Mouse (Mus musculus) right cerebral cortex, postnatal 36 days (tissue): ENCODE data around the gene Zfp341.

Experiments used
- DNase-seq, 2 experiments: peaks; one replicate each; pipeline ENCODE4 v3.0.0; 2022; ENCODE audit warnings: low spot score in 2 of 2, mixed read lengths in 1 of 2

Gene Zfp341

DNA sequence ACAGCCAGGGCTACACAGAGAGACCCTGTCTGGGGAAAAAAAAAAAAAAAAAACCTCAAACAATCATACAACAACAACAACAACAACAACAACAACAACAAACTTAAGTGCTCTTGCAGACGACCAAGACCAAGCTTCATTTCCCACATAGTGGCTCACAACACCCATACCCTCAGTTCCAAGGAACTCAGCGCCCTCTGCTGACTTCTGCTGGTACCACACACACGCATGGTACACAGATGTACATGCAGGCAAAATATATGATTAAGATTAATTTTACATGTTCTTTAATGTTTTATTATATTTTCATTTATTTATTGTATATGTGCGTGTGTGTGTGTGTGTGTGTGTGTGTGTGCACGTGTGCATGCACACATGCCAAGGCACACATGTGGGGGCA is 26.7 kb upstream of the Zfp341 start:
- DNase-seq: no peak

DNA sequence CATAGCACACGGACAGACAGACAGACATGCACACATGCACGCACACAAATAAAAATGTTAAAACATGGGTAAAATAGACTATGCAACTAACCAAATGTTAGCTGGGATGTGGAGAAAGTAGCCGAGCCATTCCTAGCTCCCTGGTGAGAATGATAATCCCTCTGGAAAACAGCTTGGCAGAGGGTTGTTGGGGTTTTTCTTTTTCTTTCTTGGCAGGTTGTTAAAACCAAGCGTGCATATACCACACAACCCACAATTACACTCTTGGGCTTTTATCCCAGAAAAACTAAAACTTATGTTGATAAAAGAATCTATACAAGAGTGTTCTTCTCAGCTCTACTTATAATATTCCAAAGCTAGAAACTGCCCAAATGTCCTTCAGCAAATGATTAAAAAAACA is 24.0 kb upstream of the Zfp341 start:
- no peak for DNase-seq

DNA sequence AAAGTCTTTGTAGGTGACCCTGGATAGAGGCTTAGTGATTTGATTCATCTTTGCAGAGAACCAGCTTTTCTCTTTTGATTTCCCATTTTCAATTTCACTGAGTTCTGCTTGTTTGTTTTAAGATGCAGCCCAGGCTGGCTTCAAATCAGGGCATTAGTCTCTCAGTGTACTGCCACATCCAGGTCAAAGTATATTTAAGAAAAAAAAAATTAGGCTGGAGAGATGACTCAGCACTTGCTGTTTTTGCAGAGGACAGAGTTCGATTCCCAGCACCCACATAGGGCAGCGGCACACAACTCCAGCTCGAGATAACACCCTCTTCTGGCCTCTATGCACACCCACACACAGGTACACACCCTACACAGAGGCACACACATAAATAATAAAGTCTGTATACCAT is 21.9 kb upstream of the Zfp341 start:
- no peak for DNase-seq

DNA sequence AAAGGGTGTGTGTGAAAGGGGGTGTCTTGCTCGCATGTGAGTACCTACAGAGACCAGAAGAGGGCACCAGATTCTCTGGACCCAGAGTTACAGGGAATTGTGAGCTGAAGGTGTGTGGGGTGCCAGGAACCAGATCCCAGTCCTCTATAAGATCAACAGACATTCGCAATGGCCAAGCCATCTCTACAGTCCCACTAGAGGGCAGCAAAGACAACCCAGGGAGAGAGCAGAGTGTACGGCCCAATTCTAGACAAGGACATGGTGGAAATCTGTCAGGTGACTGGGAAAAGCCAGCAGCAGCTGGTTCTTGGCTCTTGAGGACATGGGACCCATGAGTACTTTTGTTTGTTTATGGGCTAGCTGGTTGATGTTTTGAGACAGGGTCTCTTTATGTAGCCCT is 20.1 kb upstream of the Zfp341 start:
- no peak for DNase-seq

DNA sequence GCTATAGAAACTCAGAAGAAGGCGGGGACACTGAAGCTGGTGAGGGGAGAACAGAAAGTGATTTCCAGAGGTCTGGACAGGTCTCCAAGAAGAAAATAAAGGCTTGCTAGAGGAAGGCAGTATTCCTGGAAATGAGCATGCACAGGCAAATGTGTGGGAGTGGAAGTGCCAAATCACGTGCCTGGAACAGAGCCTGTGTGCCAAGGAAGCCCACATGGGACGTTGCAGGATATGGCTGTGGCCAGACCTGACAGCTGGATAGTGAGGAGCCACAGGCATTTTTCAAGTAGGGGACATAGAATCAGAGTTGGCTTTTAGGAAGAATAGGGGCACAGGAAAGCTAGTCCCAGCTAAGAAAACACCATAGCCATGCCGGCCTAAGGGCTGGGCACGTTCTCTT is 17.3 kb upstream of the Zfp341 start:
- peak in 1 of 2 experiments; percentile 32 for DNase-seq

DNA sequence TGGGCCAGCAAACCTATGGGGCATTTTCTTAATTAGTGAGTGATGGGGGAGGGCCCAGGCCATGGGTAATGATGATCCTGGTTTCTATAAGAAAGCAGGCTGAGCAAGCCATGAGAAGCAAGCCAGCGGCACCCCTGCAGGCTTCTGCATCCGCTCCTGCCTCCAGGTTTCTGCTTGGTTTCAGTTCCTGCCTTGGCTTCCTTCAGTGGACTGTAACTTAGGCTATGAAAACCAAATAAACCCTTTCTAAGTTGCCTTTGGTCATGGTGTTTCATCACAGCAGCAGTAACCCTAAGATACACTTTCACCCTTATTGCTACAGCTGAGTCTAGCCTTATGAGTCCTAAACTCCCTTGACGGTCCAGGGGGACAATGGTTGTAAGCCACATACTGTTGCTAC is 15.7 kb upstream of the Zfp341 start:
- no peak for DNase-seq

DNA sequence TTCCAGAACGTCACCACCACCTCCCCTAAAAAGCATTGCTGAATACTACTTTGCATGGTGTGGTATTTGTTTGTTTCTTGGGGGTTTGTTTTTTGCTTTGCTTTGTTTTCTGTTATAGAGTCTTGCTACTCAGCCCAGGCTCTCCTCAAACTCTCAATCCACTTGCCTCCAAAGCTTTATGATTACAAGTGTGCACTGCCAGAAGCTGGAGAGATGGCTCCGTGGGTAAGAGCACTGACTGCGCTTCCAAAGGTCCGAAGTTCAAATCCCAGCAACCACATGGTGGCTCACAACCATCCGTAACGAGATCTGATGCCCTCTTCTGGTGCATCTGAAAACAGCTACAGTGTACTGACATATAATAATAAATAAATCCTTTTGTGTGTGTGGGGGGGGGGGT is 12.5 kb upstream of the Zfp341 start:
- no peak for DNase-seq

DNA sequence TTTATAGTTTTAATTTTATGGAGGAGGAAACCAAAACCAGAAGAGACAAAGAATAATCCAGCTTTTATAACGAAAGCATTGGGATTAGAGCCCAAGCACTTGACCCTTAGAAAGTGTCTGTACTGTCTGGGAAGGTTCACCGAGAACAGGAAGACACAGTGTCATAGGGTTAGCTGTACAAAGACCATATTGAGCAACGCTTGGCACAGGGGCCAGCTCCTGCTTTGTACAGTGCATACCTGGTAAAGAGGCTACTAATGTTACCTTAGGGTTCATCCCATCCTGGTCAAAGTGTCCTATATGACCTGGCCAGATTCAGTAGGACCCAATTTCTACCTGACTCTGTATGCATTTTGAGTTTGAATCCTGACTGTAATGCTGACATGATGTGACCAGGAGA is 11.8 kb upstream of the Zfp341 start:
- no peak for DNase-seq

DNA sequence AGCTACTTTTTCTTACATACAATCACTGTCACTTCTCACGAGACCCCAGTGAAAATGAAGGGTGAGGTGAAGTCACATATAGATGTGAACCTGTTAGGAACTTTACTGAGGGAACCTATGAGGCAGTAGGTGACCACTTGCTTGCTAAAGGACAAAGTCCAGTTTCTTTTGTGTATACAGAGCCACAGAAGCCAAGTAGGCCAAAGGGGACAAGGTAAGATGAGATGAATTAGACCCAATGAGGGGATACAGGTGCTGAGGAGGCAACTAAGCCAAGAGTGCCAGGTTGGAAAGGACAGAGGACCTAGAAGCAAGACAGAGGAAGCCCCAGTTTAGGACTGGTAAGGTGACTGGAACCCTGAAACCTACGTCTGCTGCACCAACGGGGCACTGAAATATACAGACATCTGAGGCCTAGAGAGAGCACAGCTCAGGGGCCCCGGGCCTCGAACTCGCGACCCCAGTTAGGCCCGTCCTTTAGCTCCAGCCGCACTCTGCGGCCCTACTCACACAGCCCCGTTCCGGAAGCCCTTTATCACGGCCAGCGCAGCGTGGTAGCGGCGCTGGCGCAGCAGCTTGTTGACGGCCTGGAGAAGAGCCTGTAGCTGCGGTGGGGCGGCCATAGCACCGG is 10.0 kb upstream of the Zfp341 start:
- no peak for DNase-seq

DNA sequence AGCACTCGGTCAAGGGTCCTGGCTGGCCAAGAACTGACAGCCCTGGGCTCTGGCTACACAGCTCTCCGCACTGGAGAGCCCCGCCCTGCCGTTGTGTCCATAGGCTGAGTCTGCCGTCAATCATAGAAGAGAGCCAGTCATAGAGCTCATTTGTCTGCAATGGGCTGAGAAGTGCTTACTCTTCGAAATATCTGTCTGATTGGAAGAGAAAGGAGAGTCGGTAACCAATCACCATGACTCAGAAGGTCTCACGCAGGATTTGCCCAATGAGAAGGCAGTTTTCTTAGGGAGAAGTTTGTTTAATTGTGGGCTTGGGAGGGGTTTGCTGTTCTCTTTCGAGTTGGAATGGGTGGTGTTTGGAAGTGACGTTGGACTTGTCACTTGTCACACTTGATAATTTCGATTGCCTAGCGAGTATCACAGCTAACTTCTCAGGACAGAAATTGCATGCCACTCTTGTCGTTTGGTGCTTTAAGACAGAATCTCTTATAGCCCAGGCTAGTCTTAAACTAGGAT is 9.4 kb upstream of the Zfp341 start, which contains the start of gene Pxmp4:
TSS of gene Pxmp4 (minus strand) at position 71 of the 516 bp plus-strand sequence.
- DNase-seq: peak; percentile 99

DNA sequence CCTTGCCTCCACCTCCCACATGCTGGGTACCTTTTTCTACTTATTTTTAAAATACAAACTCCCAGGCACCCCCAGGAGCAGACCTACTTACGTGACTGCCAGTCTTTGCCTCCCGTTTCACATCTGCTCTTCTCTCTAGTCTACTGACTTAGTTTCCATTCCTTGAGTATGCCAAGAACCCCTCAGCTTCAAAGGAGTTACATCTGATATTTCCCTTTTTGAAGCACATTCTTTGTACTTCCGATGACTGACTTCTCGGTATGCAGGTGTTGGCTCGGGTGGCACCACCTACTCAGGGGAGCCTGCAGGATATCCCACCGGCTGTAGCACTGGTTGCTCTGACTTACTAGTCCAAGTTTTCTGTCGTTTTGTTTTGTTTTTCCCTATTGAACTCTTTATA is 8.9 kb upstream of the Zfp341 start:
- no peak for DNase-seq

DNA sequence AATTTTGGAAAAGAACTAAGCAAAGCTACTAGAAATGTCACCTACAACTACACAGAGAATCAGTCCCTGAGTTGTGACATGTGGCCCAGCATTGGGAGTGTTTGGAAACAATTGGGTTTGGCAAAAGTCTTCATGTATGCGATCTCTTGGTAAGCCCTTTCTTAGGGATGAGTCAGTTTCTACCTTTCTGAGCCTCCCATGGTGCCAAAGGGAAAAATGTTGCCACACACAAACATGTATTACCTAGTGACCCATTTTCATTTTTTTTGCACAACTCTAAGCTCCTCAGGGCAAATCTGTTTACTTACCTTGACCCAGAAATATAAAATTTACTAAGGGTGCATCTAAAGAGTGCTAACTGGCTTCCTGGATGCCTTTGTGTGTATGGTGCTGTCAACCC is 6.1 kb upstream of the Zfp341 start:
- no peak for DNase-seq

DNA sequence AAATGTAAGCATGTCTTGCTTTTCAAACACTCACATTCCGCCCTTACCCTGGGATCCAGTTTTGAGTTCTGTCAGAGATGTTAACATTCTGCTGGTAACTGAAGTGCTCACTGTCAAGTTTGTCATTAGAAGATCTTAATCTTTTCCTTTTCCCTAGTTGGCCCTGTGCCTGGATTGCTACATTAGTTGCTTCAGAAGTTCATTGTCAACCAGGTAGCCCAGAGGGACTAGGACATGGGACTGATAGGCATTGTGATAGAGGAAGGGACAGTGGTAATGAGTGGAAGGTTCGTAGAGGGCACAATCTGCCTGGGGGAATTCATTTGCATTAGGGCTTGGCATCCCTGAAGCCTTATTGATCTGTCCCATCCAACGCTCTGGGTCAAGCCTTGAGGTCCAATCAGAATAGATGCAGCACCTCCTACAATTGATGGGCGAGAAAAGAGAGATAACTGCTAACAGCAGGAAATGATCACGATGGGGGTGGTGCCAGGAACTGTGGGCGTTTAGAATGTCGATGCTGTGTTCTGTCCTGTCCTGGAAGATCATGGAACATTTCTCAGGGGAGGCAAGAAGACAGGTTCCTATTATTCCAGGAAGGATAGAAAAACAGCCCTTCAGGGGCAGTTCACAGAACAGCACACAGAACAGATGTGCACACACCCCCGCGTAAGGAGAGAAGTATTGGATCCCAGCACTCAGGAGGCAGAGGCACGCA is 3.9 kb upstream of the Zfp341 start:
- no peak for DNase-seq

DNA sequence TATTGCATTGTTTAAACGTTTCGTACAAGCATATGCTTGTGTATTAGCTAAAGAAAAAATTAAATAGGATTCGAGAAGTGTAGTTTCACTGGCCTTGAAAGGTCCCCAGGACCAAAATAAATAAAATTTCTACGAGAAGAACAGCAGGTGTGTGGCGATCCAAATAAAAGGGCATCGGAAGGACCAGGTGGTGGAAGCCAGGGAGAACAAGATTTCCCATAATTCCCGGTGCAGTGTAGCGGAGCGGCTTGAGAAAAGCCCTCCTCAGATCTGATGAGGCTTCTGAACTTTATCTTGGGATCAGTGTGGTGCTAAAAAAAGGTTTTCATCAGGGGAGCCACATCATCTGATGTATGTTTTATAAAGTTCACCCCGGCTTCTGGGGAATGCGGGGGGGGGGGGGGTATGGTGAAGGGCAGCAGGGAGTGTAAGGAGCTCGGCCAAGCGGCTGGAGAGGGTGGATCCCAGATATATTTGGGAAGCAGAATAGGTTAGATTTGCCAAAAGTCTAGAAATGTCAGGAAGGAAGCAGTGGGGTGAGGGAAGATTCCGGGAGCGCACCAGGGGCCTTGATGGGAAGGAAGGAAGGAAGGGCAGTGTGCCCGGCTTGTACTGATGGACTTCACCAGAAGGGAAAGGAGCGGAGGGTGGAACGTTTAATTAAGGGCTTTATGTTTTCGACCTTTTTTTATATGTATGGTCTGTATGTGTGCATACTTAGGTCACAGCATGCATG is 1.9 kb downstream of the Zfp341 start:
- no peak for DNase-seq

DNA sequence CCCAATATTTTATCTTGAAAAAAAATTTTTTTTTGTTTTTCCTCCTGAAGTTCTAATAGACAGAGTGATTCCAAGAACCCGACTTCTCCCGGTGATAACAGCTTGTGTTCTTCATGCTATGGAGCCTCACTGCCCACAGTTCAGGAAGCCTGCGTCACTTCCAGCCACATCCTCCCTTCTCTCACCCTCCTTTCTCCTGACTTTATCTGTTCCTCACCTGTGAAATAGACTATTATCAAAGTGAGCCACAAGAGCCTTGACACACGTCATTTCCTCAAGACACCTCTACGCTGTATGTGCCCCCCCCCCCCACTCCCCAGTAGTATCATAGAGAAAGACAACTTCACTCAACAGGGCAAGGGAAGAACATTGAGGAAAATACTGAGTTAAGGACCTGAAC is 2.6 kb downstream of the Zfp341 start:
- no peak for DNase-seq

DNA sequence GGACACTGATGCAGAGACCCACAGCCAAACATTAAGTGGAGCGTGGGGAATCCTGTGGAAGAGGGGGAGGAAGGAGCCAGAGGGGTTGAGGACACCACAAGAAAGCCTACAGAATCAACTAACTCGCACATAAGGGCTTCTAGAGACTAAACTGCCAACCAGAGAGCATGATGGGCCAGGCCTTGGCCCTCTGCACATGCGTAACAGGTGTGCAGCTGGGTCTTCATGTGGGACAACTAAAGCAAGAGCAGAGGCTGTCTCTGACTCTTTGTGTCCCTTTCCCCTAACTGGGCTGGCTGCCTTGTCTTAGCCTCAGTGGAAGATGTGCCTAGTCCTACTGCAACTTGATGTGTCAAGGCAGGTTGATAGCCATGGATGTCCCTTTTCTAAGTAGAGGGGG is 4.0 kb downstream of the Zfp341 start:
- DNase-seq: no peak

DNA sequence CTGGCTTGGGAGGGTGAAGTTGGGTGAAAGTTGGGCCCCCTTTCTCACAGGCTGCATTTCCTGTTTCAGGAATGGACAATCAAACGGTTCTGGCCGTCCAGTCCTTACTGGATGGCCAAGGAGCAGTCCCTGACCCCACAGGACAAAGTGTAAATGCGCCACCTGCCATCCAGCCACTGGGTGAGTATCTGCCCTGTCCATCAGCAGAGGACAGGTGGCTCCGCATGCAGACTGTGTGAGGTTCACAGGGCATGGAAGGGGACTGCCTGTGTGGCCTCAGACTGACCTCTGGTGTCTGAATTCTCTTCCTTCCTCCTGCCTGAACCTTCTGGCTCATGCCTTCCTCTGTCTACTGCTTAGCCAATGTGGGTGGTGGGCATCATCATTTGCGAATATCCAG is 8.6 kb downstream of the Zfp341 start:
- DNase-seq: no peak

DNA sequence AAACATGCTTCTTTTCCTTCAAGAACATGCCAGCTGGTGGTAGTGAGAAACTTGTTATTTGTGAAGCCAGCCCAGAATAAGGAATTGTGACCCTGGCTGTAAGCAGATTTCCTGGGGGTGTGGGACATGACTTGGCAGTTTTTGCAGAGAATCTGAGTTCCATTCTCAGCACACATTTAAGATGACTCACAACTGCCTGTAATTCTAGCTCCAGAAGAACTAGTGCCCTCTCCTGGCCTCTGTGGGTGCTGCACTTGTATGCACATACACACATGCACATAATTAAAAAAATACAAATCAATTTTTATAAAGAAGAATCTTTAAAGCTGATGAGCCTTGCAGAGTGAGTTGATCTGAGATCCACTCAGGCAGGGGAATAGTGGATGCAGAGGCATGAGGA is 11.0 kb downstream of the Zfp341 start:
- no peak for DNase-seq

DNA sequence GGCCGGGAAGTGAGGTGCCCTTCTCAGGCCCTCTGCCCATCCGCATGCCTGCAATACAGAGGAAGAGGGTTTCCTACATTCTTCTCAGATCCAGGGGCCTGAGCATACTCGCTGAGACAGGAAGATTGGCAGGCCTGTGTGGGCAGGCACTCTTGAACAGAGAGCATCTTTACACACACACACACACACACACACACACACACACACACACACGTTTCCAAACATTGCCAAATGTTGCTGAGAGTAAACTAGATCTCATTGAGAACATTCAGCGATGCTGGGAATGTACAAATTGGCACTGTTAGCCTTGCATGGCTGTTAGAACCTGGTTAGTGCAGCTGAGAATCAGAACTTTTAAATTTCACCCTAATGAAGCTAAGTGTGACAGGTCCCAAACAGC is 17.4 kb downstream of the Zfp341 start:
- no peak for DNase-seq

DNA sequence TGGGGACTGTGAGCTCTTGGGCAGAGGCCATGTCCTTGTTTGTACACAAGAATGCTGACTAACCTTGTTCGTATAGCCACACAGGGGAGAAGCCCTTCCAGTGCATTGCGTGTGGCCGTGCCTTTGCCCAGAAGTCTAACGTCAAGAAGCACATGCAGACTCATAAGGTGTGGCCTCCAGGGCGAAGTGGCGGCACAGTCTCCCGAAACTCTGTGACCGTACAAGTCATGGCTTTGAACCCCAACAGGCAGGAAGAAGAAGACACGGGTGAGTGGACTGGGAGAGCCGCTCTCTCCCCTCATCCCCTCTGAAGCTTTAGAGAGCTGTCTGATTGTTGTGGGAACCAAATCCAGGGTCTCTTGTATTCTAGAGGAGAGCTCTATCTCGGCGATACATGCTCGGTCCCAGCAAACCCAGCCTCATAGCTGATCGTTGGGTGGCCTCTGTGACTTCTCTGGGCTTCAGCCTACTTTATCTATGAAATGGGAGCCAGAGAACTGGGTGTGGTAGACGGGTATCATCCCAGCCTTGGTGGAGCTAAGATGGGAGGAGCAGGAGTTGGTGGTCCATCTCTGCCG is 19.2 kb downstream of the Zfp341 start:
- no peak for DNase-seq

DNA sequence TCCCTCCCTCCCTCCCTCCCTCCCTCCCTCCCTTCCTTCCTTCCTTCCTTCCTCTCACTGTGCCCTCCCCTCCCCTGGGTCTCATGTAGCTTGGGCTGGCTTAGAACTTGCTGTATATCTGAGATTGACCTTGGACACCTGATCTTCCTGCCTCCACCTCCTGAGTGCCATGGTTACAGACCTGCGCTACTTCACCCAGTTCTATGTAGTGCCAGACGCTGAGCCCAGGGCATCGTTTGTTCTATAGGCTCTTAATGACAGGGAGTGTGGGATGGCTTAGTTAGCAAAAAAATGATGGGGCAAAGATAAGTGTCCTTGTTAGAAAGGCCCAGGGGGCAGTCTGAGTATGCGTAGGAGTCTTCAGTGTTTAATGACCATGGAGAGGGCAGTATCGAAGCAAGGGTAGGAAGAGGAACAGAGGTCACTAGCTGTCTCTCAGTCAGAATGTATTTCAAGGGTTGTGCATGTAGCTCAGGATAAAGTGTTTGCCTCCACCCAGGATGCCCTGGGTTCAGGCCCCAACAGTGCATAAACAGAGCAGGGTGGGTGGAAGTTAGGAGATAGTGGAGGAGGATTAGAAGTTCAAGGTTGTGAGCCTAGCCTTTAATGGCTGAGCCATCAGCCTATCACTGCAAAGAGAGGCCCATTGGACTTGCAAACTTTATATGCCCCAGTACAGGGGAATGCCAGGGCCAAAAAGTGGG is 20.1 kb downstream of the Zfp341 start:
- DNase-seq: no peak
